Mouse (Mus musculus): ENCODE results near the gene Mrpl16.

DNA sequence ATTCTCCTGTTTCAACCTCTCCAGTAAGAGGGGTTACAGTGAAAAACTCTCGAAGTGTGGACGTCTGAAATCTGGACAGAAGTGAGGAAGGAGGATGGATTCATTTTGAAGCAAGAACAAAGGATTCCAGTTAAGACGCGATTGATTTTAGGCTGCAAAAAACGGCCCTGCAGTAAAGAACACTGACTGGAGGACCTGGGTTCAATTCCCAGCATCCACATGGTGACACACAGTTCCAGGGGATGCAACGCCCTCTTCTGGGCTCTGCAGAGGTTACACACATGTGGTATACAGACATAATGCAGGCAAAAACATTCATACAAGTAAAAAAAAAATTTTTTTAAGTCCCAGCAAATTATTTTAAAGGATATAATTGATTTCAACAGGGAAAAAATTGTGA, 50.0 kb downstream of the Mrpl16 start:
- TF ChIP-seq CTCF (IDR thresholded peaks at IDR 0.05; ENCODE audit: low read depth) (no peak), EP300 (IDR thresholded peaks at IDR 0.05; ENCODE audit: low read depth) (no peak)
